Mouse (Mus musculus) megakaryocyte, adult 5-6 weeks (primary cell): ENCODE results near the gene Gnpnat1. TPM values are rescaled to one million over a fixed set of nuclear protein-coding genes. Genes with fewer than 3 reads are reported as not detected.

Source experiments
- ATAC-seq: 2 replicates; pipeline ENCODE4 v1.8.0; 2016; ENCODE audit warnings: mild to moderate bottlenecking, inconsistent platforms; ENCODE audit not compliant: poor library complexity, severe bottlenecking
- total RNA-seq, 2 experiments: library from RNA; stranded (forward) in 1 of 2; stranded (reverse) in 1 of 2; fragments of 153-499, 151-499 nt in 1 of 2; fragments of 221-1000, 200-1000 nt in 1 of 2; gene quantifications; 2 replicates each; pipeline versions ENCODE4 v1.2.3 to v1.2.4; 2015 to 2017

The Gnpnat1 gene
- total RNA-seq, 2 experiments from 2014 or later: 12.1 to 15.5 TPM

DNA sequence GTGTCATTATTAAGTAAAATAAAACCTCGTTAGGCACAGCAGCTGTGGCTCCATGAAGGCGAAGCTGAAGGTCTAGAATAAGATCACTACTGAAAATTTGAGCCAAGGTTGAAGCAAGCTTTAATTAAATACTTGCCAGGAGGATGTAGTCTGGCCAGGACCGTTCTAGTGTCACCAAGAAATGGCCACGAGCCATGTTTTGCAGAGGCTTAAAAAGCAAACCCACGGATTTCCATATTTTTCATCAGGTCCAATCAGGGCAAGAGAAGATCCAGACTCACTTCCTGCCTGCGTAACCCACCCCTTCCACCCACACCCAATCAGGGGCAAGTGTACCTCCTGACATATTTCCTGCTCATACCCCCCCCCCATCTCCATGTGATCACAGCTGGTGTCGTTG lies 1.1 kb downstream of the Gnpnat1 start:
- no peak for ATAC-seq

- ATAC-seq: no peak
Observed at GRCm38 (mm10) chr14:45399836-45400235, 4.9 kb downstream of the Gnpnat1 start.

- ATAC-seq: peak; percentile 4; the same call in 1 of the 2 replicates
Observed at GRCm38 (mm10) chr14:45389194-45389593, 15.5 kb downstream of the Gnpnat1 start.

DNA sequence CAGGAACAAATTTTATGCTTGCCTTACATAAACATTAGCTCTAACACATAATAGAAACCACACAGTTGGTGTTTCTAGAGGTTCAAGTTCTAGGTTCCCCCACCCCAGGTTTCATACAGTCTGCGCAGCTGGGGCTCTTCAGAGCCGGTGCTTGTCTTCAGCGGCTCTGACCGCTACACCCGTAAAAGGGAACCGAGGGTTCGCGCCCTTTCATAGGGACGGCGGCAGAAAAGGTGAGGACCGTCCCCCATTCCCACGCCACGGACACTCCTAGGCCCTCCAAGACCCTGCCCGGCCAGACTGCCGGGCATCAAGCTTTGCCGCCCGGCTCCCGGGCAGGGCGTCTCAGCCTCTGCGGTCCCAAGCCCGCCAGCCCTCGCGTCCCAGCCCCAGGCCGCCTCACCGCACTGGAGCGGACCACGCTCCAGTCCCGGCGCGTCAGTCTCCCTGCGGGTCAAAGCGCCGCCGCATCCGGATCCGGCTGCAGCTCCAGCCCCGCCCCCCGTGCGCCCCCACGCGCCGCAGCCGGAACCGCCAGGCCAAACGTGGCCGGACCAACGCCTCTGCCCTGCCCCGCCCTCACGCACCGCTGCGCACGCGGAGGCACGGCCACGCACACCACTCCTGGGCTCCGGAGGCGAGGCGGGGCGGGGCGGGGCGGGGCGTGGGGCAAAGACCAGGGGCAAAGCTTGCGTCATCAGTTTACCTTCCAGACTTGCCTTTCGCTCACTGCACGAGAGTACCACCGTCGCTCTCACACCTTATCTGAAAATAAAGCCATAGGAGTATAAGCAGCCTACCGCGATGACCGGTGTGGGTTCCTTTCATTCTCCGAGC lies 16.1 kb downstream of the Gnpnat1 start:
- ATAC-seq: peak; percentile 94

GRCm38 (mm10) chr14:45387480-45387879 lies 17.2 kb downstream of the Gnpnat1 start:
- peak; percentile 20 for ATAC-seq

- ATAC-seq: no peak
Observed at GRCm38 (mm10) chr14:45385596-45385995, 19.1 kb downstream of the Gnpnat1 start.

DNA sequence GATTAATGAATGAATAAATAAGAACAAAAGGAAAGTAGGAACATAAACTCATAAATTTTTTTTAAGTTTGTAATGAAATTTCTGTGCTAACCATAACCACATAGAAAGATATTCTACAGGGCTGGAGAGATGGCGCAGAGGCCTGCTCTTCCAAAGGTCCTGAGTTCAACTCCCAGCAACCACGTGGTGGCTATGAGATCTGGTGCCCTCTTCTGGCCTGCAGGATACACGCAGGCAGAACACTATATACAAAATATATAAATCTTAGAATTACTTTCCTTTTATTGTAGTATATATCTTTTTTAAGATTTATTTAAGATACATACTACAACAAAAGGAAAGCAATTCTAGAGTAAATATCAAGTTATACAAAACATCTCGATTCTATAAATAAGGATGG lies 21.8 kb downstream of the Gnpnat1 start:
- peak; percentile 51; the same call in 1 of the 2 replicates for ATAC-seq

DNA sequence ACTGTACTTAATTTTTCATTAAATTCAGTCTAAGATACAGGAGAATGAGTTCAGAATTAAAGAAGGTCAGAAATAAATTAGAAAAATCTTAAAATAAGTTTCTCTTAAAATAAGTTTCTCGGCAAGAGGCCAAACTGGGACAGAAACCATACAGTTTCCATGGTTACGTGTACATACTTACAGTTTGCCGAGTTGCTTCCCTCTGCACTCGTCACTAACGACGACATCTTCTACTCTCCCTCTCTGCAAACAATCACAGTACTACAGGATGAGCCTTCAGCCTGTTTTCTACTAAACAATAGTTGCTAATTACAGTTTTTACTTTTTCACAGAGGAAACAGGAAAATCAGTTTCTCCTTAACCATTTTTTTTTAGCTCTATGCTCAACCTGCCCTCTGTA lies 24.0 kb downstream of the Gnpnat1 start:
- no peak for ATAC-seq

- ATAC-seq: no peak
Observed at GRCm38 (mm10) chr14:45378771-45379170, 25.9 kb downstream of the Gnpnat1 start.

- ATAC-seq: no peak
Observed at GRCm38 (mm10) chr14:45365196-45365587, 39.5 kb downstream of the Gnpnat1 start.

DNA sequence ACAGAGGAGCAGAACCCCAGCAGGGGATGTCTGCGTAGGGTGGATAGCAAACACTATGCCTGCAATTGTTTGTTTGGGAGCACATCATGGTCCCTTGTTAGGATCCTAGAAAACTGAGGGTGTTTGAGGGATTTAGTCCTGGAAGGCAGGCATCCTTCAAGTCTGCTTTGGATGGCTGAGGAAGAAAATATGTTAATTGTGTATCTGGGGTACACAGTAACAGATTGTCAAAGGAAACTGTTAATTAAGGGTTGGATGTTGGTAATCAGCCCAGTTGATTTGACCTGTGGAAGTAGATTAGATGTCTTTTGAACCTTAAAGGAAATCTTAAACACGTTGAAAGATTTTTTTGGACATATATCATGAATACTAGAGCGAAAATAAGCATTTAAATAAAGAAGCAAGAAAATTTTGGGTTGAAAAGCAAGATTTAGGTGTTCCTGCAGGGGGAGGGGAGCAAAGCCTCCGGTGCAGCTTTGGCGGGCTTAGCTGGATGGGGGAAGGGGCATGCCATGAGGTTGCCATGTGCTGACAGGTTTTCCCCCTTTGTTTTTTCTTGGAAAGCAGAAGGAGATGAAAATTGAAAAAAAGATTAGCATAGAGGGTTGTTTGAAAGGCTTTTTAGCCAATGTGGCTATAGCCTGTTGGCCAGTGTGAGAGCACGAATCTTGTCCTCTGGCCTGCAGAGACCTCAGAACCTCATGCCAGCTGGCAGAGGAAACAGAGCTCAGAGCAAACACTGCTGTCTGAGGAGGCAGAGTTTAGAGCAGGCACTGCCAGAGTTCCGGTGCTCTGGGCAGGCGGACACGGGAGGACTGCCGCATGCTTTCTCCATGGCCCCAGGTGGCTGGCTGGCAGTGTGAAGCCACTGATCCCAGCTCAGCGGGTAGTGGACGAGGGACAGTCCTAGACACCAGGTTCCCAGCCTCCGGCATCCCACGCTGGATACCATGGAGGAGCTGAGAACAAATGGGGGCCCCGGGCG lies 40.2 kb downstream of the Gnpnat1 start:
- ATAC-seq: no peak

DNA sequence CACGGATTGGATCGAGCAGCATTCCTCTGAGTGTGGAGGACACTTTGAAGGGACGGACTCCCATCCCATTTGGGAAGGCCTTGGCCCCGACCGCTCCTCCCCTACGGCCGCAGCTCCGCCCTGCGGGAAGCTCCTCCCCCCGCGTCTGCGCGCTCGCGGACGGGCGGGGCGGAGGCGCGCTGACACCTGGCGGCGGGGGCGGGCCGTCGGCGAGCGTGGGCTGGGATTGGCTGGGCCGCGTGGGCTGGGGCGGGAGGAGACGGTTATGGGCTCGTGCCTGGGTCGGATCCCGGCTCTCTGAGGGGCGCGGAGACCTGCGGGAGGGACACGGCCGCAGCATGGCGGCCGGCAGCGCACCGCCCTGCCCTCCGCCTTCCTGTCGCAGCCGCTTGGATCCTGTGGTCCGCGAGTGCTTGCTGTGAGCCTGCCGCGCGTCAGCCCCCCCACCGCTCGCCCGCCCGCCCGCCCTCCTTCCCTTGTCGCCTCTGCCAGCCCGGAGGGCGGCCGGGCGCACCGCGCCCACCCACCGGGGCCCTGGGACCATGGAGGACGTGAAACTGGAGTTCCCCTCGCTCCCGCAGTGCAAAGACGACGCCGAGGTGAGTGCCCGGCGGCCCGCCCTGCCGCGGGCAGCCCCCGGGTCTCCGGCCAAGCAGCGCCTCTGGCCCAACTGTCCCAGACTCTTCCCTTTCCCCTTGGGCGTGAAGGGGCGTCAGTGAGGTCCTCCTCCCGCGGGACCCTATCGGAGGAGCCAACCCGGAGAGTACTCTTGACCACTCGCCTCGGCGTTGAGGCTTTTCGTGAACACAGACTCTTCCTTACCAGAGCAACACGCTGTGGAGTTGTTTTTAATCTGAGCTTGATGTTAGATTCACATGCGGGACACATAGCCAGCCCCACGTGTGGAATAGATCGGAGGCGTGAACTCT lies 53.5 kb downstream of the Gnpnat1 start, which contains the start of gene Styx:
Gene Styx (plus strand): TSS at position 163 of the 929 bp plus-strand sequence.
- ATAC-seq: peak; percentile 100

DNA sequence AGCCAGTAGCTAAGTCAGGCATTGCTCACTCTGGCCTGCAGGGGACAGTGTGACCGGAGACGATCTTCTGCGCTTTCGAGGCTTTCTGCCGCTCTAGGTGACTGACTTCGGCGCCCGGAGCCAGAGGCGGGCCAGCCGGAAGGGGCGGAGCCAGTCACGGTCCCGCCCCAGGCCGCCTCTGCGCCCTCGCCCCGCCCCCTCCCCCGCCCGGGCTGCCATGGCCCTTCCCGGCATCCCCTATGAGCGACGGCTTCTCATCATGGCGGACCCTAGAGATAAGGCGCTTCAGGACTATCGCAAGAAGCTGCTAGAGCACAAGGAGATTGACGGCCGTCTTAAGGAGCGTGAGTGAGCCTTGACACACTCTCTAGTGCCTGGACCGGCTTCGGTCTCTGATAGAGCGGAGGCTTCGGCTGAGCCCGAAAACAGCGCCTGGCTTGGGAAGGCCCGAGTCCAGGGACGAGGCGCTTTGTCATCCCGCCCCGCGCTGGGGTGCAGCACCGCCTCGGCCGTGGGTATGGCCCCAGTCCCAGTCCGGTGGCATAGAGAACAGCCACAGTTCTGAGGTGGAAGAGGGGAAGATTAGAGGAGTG lies 75.0 kb downstream of the Gnpnat1 start, which contains the start of gene Psmc6:
Gene Psmc6 (plus strand): TSS at position 200 of the 593 bp plus-strand sequence.
- peak; percentile 88 for ATAC-seq

GRCm38 (mm10) chr14:45329018-45329588 lies 75.6 kb downstream of the Gnpnat1 start:
- no peak for ATAC-seq

- ATAC-seq: no peak
Observed at GRCm38 (mm10) chr14:45328072-45328713, 76.5 kb downstream of the Gnpnat1 start.
